Mouse (Mus musculus) limb, embryonic 10.5 days (tissue): ENCODE measurements at regions not wholly inside any gene's neighbourhood (a gene's known extent, or its start where the extent isn't known, plus 50 kb on each side); places are given as distances from the start of the nearest gene placed in this dataset.

Source experiments
- DNase-seq: peaks from one replicate; pipeline ENCODE4 v3.0.0-alpha.2; 2017; ENCODE audit warnings: low spot score
- H3K27ac ChIP-seq: fragments of 300-500 bp; sonication (generic); 2 replicates; pipeline ENCODE4 v1.5.1; 2016; ENCODE audit warnings: mild to moderate bottlenecking
- H3K27me3 ChIP-seq: fragments of 300-500 bp; sonication (generic); 2 replicates; pipeline ENCODE4 v1.6.1; 2016; ENCODE audit warnings: low read depth, mild to moderate bottlenecking; ENCODE audit not compliant: poor library complexity, severe bottlenecking
- H3K36me3 ChIP-seq: fragments of 300-500 bp; sonication (generic); 2 replicates; pipeline ENCODE4 v1.6.1; 2016; ENCODE audit warnings: mild to moderate bottlenecking, moderate library complexity
- H3K4me1 ChIP-seq: fragments of 300-500 bp; sonication (generic); 2 replicates; pipeline ENCODE4 v1.6.1; 2016
- H3K4me3 ChIP-seq: fragments of 300-500 bp; sonication (generic); 2 replicates; pipeline ENCODE4 v1.5.1; 2016; ENCODE audit warnings: mild to moderate bottlenecking, moderate library complexity
- H3K9me3 ChIP-seq: fragments of 300-500 bp; sonication (generic); replicated peaks from 2 replicates; pipeline ENCODE4 v1.6.1; 2016; ENCODE audit warnings: mild to moderate bottlenecking
- WGBS: fragments of 180-500 bp; shearing (Covaris S2); methylation state at CpG from one replicate; pipeline ENCODE4 v1.1.7; 2016; 5-methylcytosine and 5-hydroxymethylcytosine counted together

DNA sequence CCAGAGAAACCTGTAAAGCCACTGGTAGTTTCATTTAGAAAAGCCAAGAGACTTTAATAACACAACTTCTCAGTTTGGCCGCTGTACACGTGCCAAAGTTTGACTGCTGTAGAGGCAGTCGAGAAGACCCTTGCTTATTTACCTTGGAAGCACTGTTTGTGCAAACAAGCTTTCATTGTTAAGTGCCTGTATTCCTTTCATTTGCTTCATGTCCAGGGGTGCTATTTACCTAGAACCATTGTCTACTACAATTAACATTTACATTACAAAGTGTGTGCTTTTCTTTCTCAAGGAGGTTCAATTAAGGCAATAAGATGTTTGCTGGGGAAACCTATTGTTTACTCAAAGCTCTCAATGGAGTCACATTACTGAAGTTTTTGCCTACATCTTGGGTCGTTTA, 236.9 kb downstream of the Mef2c start:
- Histone ChIP-seq H3K36me3 (no peaks in the 10 kb centered on the region), H3K9me3 (no peaks in the 10 kb centered on the region), H3K27ac (no peak overlapping the region), H3K4me3 (no peak overlapping the region), H3K27me3 (peaks cover 76% of the 10 kb centered on the region), H3K4me1 (peaks cover 21% of the 10 kb centered on the region)
- whole genome bisulfite sequencing: 25% methylated on average over 4 of the region's 4 CpGs
- no peak for DNase-seq

DNA sequence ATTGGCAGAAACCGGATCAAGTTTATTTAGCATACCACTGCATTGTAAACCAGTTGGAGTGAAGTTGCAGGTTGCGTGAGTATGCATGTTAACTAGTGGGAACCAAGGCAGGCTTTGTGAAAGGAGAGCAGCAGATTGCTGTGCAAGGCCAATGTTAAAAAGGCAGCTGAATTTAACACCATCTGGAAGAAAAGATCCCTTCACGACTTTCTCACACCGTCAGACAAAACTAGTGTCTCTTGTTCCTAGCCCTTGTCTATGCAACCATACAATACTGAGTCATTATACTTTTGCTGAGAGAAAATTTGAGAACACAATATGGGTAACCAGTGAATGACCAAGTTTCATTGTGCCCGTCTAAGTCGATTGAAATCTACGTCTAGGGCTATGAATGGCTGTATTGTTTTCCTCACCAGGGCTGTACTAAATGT, 237.8 kb downstream of the Mef2c start:
- Histone ChIP-seq H3K27ac (no peak overlapping the region), H3K4me3 (no peak overlapping the region), H3K27me3 (peaks cover 74% of the 10 kb centered on the region), H3K4me1 (peaks cover 21% of the 10 kb centered on the region), H3K9me3 (no peaks in the 10 kb centered on the region), H3K36me3 (no peaks in the 10 kb centered on the region)
- 53% methylated on average over 7 of the region's 7 CpGs for WGBS
- no peak for DNase-seq

DNA sequence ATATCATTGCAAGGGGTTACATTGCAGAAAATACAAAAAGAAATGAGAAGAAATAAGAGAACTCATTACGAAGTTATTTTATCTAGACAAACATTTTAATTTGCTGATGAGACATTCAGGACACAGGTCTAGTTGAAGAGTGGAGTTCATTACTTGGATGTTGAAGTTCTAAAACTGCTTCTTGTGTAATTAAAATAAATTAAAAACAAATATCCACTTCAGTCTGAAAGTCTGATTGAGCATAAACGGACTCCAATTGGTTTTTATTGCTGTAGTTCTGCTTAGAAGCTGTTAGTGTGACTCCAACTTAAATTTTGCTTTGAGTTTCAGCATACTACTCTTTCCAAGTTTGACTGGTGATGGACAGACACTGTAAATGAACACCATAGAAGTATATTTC, 238.3 kb downstream of the Mef2c start:
- WGBS: 70% methylated on average over 2 of the region's 2 CpGs
- Histone ChIP-seq H3K27me3 (peaks cover 69% of the 10 kb centered on the region), H3K36me3 (no peaks in the 10 kb centered on the region), H3K4me1 (peaks cover 21% of the 10 kb centered on the region), H3K9me3 (no peaks in the 10 kb centered on the region), H3K27ac (no peak overlapping the region), H3K4me3 (no peak overlapping the region)
- DNase-seq: no peak

DNA sequence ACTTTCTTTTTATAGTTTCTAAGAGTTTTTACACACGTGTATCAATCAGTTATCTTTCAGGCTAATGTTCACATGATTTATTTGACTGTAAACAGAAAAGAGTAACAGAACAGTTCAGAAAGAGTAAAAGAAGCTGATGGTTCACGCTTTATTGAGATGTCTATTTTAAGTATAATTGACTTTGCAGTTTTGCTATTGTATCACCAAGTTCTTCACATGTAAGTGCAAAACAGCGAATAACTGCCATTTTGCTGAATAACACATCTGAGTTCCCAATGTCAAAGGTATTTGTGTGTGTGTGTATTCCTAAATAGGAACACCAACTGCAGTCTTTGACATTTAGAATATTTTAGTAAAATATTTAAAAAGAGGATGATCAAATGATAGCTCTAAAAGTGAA, 238.7 kb downstream of the Mef2c start:
- Histone ChIP-seq H3K36me3 (no peaks in the 10 kb centered on the region), H3K4me1 (peaks cover 21% of the 10 kb centered on the region), H3K4me3 (no peak overlapping the region), H3K9me3 (no peaks in the 10 kb centered on the region), H3K27me3 (peaks cover 65% of the 10 kb centered on the region), H3K27ac (no peak overlapping the region)
- 85% methylated on average over 3 of the region's 3 CpGs for WGBS
- DNase-seq: no peak

DNA sequence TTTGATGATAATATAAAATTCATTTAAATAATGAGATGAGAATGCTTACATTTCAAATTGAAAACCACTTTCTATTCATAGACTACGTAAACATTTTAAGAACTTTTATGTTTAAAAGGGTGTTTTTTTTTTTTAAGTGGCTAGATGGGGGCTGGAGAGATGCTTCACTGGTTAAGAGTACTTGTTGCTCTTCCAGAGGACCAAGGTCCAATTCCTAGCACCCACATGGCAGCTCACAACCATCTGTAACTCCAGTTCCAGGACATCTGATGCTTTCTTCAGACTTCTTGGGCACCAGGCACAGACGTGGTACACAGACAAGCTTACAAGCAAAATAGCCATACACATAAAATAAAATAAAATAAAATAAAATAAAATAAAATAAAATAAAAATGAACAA, 239.5 kb downstream of the Mef2c start:
- no peak for DNase-seq
- no peak overlapping the region for H3K27ac ChIP-seq
- H3K36me3 ChIP-seq: no peaks in the 10 kb centered on the region
- H3K4me3 ChIP-seq: no peak overlapping the region
- peaks cover 14% of the 10 kb centered on the region for H3K4me1 ChIP-seq
- 77% methylated on average over 2 of the region's 2 CpGs for WGBS
- no peaks in the 10 kb centered on the region for H3K9me3 ChIP-seq
- peaks cover 57% of the 10 kb centered on the region for H3K27me3 ChIP-seq

DNA sequence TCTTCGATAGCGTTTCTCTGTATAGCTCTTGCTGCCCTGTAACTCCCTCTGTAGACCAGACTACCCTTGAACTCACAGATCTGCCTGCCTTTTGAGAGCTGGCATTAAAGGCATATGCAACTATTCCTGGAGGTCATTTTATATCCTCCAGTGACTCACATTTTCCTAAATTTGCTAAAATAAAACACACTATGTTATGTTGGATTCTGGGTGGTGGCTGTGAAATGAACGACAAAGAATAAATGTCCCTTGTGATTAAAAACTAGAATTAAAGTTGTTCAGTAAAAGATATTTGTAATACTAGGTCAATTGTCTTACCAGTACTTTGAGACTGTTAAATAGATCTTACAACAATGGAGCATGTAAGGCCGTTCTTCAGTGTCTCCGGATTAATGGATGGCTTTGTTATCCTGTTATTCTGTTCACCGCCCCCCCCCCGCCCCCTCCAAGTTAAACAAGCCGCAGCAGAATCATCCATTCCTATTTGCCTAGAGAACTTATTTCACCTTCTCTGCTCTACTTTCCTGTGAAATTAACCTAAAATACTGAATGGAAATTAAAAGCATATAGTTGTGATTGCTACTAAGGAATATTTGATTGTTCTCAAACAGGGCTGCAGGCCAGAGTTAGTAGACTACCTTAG, 240.4 kb downstream of the Mef2c start:
- H3K27me3 ChIP-seq: peaks cover 48% of the 10 kb centered on the region
- H3K27ac ChIP-seq: peak overlapping the region; percentile 86
- no peaks in the 10 kb centered on the region for H3K36me3 ChIP-seq
- H3K4me3 ChIP-seq: peak overlapping the region; percentile 61
- DNase-seq: no peak
- WGBS: 63% methylated on average over 8 of the region's 8 CpGs
- no peaks in the 10 kb centered on the region for H3K9me3 ChIP-seq
- peaks cover 12% of the 10 kb centered on the region for H3K4me1 ChIP-seq

DNA sequence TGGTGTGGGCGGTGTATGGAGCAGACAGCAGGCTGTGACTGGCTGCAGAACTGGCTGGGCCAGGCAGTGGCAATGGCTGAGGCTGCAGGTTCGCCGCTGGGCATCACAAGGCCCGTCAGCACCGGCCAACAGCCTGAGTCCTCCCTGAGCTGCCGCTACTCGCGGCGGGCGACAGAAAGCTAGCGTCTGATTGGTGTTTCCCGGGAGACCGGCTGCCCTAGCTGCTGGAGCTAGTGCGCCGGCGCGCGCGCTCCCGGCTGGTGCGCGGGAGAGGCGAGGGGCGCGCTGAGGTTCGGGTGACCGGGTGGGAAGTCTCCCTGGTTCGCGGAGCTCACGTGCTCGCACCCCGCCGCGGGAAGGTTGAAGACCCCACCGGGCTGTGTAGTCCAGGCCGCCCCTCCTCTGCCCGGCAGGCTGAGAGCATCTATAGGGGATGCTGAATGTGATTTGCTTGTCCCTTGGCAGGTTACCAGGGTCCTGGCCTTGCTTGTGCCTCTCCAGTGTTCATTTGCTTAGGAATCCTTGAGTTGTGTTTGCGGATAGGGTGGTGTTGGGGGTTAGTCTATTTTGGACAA, 241.2 kb downstream of the Mef2c start:
- DNase-seq: peak; percentile 88
- no peaks in the 10 kb centered on the region for H3K36me3 ChIP-seq
- peak overlapping the region; percentile 86 for H3K27ac ChIP-seq
- peaks cover 40% of the 10 kb centered on the region for H3K27me3 ChIP-seq
- under 1% methylated on average over 38 of the region's 38 CpGs for WGBS
- H3K4me3 ChIP-seq: peak overlapping the region; percentile 61
- H3K9me3 ChIP-seq: no peaks in the 10 kb centered on the region
- H3K4me1 ChIP-seq: peaks cover 12% of the 10 kb centered on the region

DNA sequence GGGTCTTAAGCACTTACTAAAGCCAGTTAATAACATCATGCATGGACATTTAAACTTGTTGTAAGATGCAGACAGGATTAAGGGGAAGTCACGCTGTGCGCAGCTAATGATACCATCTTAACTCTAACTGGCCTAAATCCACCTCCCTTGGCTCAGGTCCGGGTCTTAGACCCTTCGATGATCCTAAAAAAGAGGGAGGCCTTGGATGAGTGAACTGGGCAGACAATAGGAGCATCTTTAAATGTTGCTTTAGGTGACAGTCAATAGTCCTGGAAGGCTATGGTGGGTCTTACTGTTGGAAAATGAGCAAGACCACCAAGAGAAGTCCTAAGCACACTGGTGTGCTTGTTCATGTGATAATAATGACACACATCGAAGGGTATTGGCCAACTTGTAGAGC, 242.1 kb downstream of the Mef2c start:
- Histone ChIP-seq H3K27me3 (peaks cover 31% of the 10 kb centered on the region), H3K9me3 (no peaks in the 10 kb centered on the region), H3K4me1 (peaks cover 12% of the 10 kb centered on the region), H3K27ac (no peak overlapping the region), H3K36me3 (no peaks in the 10 kb centered on the region), H3K4me3 (no peak overlapping the region)
- no peak for DNase-seq
- WGBS: 84% methylated on average over 5 of the region's 5 CpGs

DNA sequence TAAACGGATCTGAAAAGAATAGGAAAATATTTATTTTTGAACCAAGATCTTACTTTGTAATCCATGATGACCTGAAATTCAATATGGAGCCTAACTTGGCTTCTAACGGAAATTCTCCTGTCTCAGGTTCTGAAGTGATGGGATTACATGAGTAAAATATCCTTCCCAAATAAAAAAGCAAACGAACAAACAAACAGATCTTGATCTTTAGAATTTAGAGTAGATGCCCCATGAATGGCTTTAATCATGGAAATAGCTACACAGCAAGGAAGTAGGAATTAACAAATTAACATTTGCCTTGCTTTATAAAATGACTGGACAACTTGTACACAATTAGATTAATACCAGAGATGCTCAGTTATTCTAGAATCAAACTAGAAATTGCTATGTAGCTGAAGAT, 243.8 kb downstream of the Mef2c start:
- Histone ChIP-seq H3K36me3 (no peaks in the 10 kb centered on the region), H3K4me1 (peaks cover 12% of the 10 kb centered on the region), H3K27me3 (peaks cover 16% of the 10 kb centered on the region), H3K4me3 (no peak overlapping the region), H3K9me3 (no peaks in the 10 kb centered on the region), H3K27ac (no peak overlapping the region)
- WGBS: 79% methylated on average over 3 of the region's 3 CpGs
- no peak for DNase-seq

DNA sequence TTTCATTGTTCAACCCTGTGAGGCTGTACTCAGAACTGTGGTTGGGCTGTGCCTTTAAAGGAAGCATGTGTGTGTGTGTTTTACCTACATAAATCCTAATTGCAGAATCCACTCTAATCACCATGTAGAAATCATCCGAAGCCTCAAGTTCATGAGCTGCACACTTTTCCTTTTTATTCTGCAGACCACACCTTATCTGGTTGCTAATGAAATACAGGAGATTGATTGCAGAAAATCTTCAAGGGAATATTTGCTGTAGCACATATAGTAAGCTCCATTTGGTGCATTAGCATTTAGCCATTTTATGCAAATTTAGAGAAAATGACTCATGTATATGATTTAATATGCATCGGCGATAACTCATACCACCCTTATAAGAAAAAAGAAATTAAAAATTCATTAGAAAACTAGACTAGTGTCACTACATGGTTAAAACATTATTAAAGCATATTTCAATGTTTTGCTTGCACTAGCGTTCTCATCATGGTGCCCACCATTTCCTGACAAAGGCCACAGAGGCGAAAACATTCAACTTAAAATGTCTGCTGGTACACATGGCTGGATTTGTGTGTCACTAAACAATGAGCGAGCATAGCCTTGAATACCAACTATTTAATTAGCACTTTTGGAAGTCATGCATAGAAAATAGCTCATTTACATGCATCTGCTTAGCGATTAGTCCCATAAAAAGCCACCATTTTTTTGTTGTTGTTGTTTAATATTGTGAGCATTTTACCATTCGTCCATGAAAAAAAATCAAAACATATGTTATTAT, 245.7 kb downstream of the Mef2c start:
- no peak for DNase-seq
- peaks cover 9% of the 10 kb centered on the region for H3K4me1 ChIP-seq
- H3K9me3 ChIP-seq: no peaks in the 10 kb centered on the region
- no peak overlapping the region for H3K4me3 ChIP-seq
- no peaks in the 10 kb centered on the region for H3K36me3 ChIP-seq
- H3K27ac ChIP-seq: no peak overlapping the region
- H3K27me3 ChIP-seq: peaks cover 10% of the 10 kb centered on the region
- WGBS: 84% methylated on average over 8 of the region's 8 CpGs

DNA sequence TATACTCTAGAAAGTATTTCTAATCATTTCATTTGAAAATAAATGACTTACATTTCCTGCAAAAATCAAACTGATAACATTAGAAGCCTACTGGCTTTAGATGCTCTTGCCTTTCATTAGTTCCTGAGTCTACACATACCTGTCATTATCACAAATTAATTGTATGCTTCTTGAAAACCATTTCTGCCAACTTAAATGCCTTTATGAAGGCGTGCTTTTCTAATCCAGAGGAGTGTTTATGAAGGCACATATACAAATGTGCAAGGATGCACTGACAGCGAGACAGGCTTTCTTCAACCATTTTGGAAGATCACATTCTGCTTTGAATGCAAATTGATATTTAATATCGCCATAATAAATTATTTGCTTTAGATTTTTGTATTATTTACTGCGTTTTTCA, 246.6 kb downstream of the Mef2c start:
- Histone ChIP-seq H3K36me3 (no peaks in the 10 kb centered on the region), H3K27me3 (peaks cover 10% of the 10 kb centered on the region), H3K9me3 (no peaks in the 10 kb centered on the region), H3K4me1 (0 out of 2 replicates have a peak, but pooled peaks cover under 1% of the 10 kb centered on the region), H3K4me3 (no peak overlapping the region), H3K27ac (no peak overlapping the region)
- no peak for DNase-seq
- WGBS: 60% methylated on average over 4 of the region's 4 CpGs

DNA sequence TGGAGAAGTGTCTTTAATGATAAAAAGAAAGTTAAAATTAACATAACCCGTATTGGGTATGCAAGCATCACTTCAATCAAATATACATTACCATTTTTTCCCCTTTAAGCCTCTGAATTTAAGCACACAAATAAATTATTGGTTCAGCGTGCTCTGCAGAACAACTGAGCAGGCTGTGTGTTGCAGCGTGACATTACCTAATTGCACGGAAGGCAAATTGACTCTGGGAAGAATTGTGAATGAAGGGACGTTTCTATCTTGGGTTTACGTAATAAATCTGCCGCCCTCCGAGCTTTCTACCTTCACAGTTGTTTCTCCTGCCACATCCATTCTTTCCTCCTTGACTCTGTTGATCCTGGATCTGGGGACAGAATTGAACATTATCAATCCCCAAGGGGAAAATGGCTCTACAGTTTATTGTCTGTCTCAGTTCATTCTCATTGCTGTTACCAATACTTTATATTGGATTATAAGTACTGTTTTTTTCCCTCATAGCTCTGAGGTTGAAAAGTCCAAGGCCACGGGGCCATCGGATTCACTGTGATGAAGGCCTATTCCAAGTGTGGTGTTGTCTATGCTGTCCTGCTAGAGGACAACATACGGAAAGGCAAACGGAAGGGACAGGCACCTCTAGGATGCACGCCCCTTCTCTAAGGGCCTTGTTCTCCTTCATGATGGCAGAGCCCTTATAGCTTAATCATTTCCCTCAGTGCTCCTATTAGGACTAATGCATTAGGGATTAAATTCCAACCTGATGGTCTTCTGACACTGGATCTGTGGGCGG, 256.7 kb downstream of the Mef2c start:
- Histone ChIP-seq H3K9me3 (no peaks in the 10 kb centered on the region), H3K27me3 (no peaks in the 10 kb centered on the region), H3K4me3 (no peak overlapping the region), H3K4me1 (no peaks in the 10 kb centered on the region), H3K36me3 (no peaks in the 10 kb centered on the region), H3K27ac (no peak overlapping the region)
- DNase-seq: no peak
- WGBS: 88% methylated on average over 14 of the region's 14 CpGs

DNA sequence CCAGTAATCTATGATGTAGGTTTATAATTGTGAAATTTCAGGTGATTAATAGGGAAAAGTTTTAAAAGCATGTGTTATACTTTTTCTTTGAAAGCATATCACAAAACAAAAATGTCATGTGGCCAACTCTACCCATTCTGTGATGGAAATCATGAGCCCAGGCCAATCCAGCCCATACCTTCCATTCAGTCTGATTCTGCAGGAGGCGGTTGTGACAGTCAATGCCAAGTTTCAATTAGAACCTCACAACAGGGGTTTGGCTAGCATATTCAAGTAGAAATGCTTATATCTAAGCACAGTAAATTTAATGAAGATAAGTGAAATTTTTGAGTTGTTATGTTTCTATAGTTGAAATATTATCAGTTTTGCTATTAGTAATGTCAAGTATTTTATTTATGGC, 258.6 kb downstream of the Mef2c start:
- Histone ChIP-seq H3K4me1 (no peaks in the 10 kb centered on the region), H3K4me3 (no peak overlapping the region), H3K36me3 (no peaks in the 10 kb centered on the region), H3K27me3 (no peaks in the 10 kb centered on the region), H3K27ac (no peak overlapping the region), H3K9me3 (no peaks in the 10 kb centered on the region)
- no peak for DNase-seq
- WGBS: 95% methylated on average over 1 of the region's 1 CpGs
